ENCODE assay signal across 8 mouse cellular contexts in the genomic region with DNA sequence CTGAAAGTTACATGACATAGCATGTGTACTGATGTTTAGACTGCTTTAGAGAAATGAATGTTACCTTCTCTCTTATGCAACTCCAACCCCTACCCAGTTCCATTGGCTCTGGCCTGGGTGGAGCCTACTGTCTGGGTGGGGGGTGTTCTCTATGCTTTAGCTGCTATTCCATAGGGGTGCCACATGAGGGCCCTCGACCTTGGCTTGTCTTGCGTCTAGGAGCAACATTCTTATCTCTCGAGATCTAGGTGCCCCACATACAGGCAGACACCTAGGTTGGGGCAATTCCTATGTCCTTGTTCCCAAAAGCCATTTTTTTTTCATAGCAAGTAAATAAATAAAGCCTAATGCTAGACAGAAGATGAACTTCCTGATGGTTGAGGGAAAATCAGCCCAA. TPM values are rescaled to one million over a fixed set of nuclear protein-coding genes. Genes with fewer than 3 reads are reported as not detected.
DNase-seq lines count a peak whose midpoint lies in the region; ATAC-seq and TF ChIP-seq lines count a peak whose summit lies in the region.

No protein-coding gene starts in this region.

- TF ChIP-seq CTCF in gastrocnemius, adult 2 months (IDR thresholded peaks at IDR 0.05) = no peak
- peak; percentile 54 for TF ChIP-seq CTCF in E14TG2a.4 (conservative IDR thresholded peaks at IDR 0.05; ENCODE audit: low read length)

- intact Hi-C loops in gastrocnemius, adult 2 months (cut with DNase I) = no loop called here
- intact Hi-C loops in gastrocnemius, postnatal 36 days (cut with DNase I) = no loop called here

- H3K27ac ChIP-seq in gastrocnemius, adult 2 months = no peak overlapping the region
- peak overlapping the region; percentile 64 for H3K27ac ChIP-seq in forebrain, embryonic 16.5 days (ENCODE audit: low read length)
- H3K27ac ChIP-seq in liver, embryonic 16.5 days (ENCODE audit: low read length) = peak overlapping the region; percentile 57
- no peak overlapping the region for H3K27ac ChIP-seq in embryonic facial prominence, embryonic 10.5 days (replicated peaks)

- no peaks in the 10 kb centered on the region for H3K36me3 ChIP-seq in E14TG2a.4 (ENCODE audit: insufficient read depth, low read length)
- no peaks in the 10 kb centered on the region for H3K36me3 ChIP-seq in forebrain, embryonic 16.5 days (ENCODE audit: control insufficient read depth, insufficient read depth)
- peaks cover 13% of the 10 kb centered on the region for H3K36me3 ChIP-seq in liver, embryonic 16.5 days (ENCODE audit: control insufficient read depth, insufficient read depth)
- no peaks in the 10 kb centered on the region for H3K36me3 ChIP-seq in embryonic facial prominence, embryonic 10.5 days (replicated peaks)

- peaks cover 48% of the 10 kb centered on the region for H3K27me3 ChIP-seq in E14TG2a.4 (ENCODE audit: insufficient read depth, low read length)
- no peaks in the 10 kb centered on the region for H3K27me3 ChIP-seq in forebrain, embryonic 16.5 days (replicated peaks; ENCODE audit: control insufficient read depth, insufficient read depth, low read length)
- H3K27me3 ChIP-seq in liver, embryonic 16.5 days (ENCODE audit: control insufficient read depth, insufficient read depth, low read depth, low read length) = peaks cover 44% of the 10 kb centered on the region
- H3K27me3 ChIP-seq in embryonic facial prominence, embryonic 10.5 days (replicated peaks; ENCODE audit: low read depth, poor library complexity, severe bottlenecking) = peaks cover 61% of the 10 kb centered on the region

- WGBS in forebrain, embryonic 16.5 days = 8% methylated on average over 3 of the region's 3 CpGs
- WGBS in liver, embryonic 16.5 days (ENCODE audit: insufficient replicate concordance) = under 1% methylated on average over 3 of the region's 3 CpGs
- WGBS in embryonic facial prominence, embryonic 10.5 days = 7% methylated on average over 3 of the region's 3 CpGs

- peak overlapping the region; percentile 74 for H3K4me2 ChIP-seq in forebrain, embryonic 16.5 days (ENCODE audit: low read length)
- no peak overlapping the region for H3K4me2 ChIP-seq in liver, embryonic 16.5 days (ENCODE audit: low read depth, low read length)

- peak; percentile 10 for DNase-seq in gastrocnemius, adult 2 months
- no peak for DNase-seq in gastrocnemius, postnatal 36 days
- DNase-seq in right cerebral cortex, postnatal 10 days (ENCODE audit: low spot score in 2 of 2) = peak; percentile 67 to 74
- no peak for DNase-seq in embryonic facial prominence, embryonic 10.5 days (ENCODE audit: low spot score)
- DNase-seq in heart, adult 9 months (ENCODE audit: low spot score in 2 of 2) = no peak

- ATAC-seq in forebrain, embryonic 16.5 days = no peak
- 0 out of 2 replicates have a peak, but pooled peaks have one; percentile 2 for ATAC-seq in liver, embryonic 16.5 days (ENCODE audit: low read depth)

- no peak overlapping the region for H3K9ac ChIP-seq in forebrain, embryonic 16.5 days (replicated peaks; ENCODE audit: low read depth, low read length)
- H3K9ac ChIP-seq in liver, embryonic 16.5 days (ENCODE audit: low read depth, low read length) = no peak overlapping the region

- H3K4me1 ChIP-seq in E14TG2a.4 (replicated peaks; ENCODE audit: low read depth, low read length) = peaks cover 47% of the 10 kb centered on the region
- peaks cover 42% of the 10 kb centered on the region for H3K4me1 ChIP-seq in forebrain, embryonic 16.5 days (replicated peaks; ENCODE audit: control insufficient read depth, insufficient read depth, low read length)
- H3K4me1 ChIP-seq in liver, embryonic 16.5 days (ENCODE audit: control insufficient read depth, low read depth, low read length) = peaks cover 27% of the 10 kb centered on the region
- peaks cover 30% of the 10 kb centered on the region for H3K4me1 ChIP-seq in embryonic facial prominence, embryonic 10.5 days

- H3K9me3 ChIP-seq in E14TG2a.4 (ENCODE audit: low read length) = peaks cover 3% of the 10 kb centered on the region
- no peaks in the 10 kb centered on the region for H3K9me3 ChIP-seq in forebrain, embryonic 16.5 days (ENCODE audit: control insufficient read depth, low read length)
- no peaks in the 10 kb centered on the region for H3K9me3 ChIP-seq in liver, embryonic 16.5 days (replicated peaks; ENCODE audit: control insufficient read depth, low read length)
- no peaks in the 10 kb centered on the region for H3K9me3 ChIP-seq in embryonic facial prominence, embryonic 10.5 days

- H3K4me3 ChIP-seq in gastrocnemius, adult 2 months = no peak overlapping the region
- H3K4me3 ChIP-seq in E14TG2a.4 (replicated peaks; ENCODE audit: low read length) = no peak overlapping the region
- no peak overlapping the region; the same call in 1 of the 2 replicates for H3K4me3 ChIP-seq in forebrain, embryonic 16.5 days (replicated peaks; ENCODE audit: low read length)
- no peak overlapping the region for H3K4me3 ChIP-seq in liver, embryonic 16.5 days (ENCODE audit: low read depth, low read length)
- no peak overlapping the region for H3K4me3 ChIP-seq in embryonic facial prominence, embryonic 10.5 days

RNA-seq across cellular contexts. Expression of a gene that starts 0.7 kb away (rescaled TPM):
- not detected for total RNA-seq in gastrocnemius, adult 2 months (2021)
- total RNA-seq in gastrocnemius, postnatal 36 days (2021) = under 1 TPM in 1 of 2 experiments, not detected in 1; 0.13 TPM
- polyA plus RNA-seq in forebrain, embryonic 16.5 days (2015; fragmentation: Nextera tagmentation; extraction: Ambion mirVana) = 26.4 and 47.4 TPM in 2 replicates
- polyA plus RNA-seq in liver, embryonic 16.5 days (2015; fragmentation: Nextera tagmentation; extraction: Ambion mirVana) = 1.7 and 2.7 TPM in 2 replicates
- 4.0 and 7.0 TPM in 2 replicates for polyA plus RNA-seq in embryonic facial prominence, embryonic 10.5 days (2016; fragmentation: Nextera tagmentation; extraction: Ambion mirVana)

RNA-seq across cellular contexts. Expression of a gene that starts 22.3 kb away (rescaled TPM):
- total RNA-seq in gastrocnemius, adult 2 months (2021) = 10 to 100 TPM; 36.8 TPM
- 10 to 100 TPM; 26.8 to 37.6 TPM for total RNA-seq in gastrocnemius, postnatal 36 days (2021)
- 133 and 147 TPM in 2 replicates for polyA plus RNA-seq in forebrain, embryonic 16.5 days (2015; fragmentation: Nextera tagmentation; extraction: Ambion mirVana)
- polyA plus RNA-seq in liver, embryonic 16.5 days (2015; fragmentation: Nextera tagmentation; extraction: Ambion mirVana) = 180 and 196 TPM in 2 replicates
- polyA plus RNA-seq in embryonic facial prominence, embryonic 10.5 days (2016; fragmentation: Nextera tagmentation; extraction: Ambion mirVana) = 184 and 185 TPM in 2 replicates

RNA-seq across cellular contexts. Expression of a gene that starts 33.8 kb away (rescaled TPM):
- not detected for total RNA-seq in gastrocnemius, adult 2 months (2021)
- not detected for total RNA-seq in gastrocnemius, postnatal 36 days (2021)
- polyA plus RNA-seq in forebrain, embryonic 16.5 days (2015; fragmentation: Nextera tagmentation; extraction: Ambion mirVana) = 0.29 and 0.80 TPM in 2 replicates
- 420 and 425 TPM in 2 replicates for polyA plus RNA-seq in liver, embryonic 16.5 days (2015; fragmentation: Nextera tagmentation; extraction: Ambion mirVana)
- 5.2 and 6.3 TPM in 2 replicates for polyA plus RNA-seq in embryonic facial prominence, embryonic 10.5 days (2016; fragmentation: Nextera tagmentation; extraction: Ambion mirVana)

Comparison
In these comparisons a context has a peak if more than half of its experiments do, and no peak if none do; other contexts are left out.
1. DNase-seq: peak in gastrocnemius, adult 2 months (single experiment) and right cerebral cortex, postnatal 10 days (2 of 2); none in gastrocnemius, postnatal 36 days (0 of 2), embryonic facial prominence, embryonic 10.5 days (single experiment) and heart, adult 9 months (0 of 2).
2. H3K27ac ChIP-seq: peak in forebrain, embryonic 16.5 days (single experiment) and liver, embryonic 16.5 days (single experiment); none in gastrocnemius, adult 2 months (single experiment) and embryonic facial prominence, embryonic 10.5 days (single experiment).
3. RNA of a gene that starts 33.8 kb away (polyA plus RNA-seq): 420 to 425 TPM in liver, embryonic 16.5 days; 5.2 to 6.3 TPM in embryonic facial prominence, embryonic 10.5 days and 0.29 to 0.80 TPM in forebrain, embryonic 16.5 days; every median in the first group is over 10 times any median in the second.